Mouse (Mus musculus): ENCODE results near the gene Capn5. TPM values are rescaled to one million over a fixed set of nuclear protein-coding genes. Genes with fewer than 3 reads are reported as not detected.

Gene Capn5
- polyA plus RNA-seq, 1 experiment = 38.7 TPM

DNA sequence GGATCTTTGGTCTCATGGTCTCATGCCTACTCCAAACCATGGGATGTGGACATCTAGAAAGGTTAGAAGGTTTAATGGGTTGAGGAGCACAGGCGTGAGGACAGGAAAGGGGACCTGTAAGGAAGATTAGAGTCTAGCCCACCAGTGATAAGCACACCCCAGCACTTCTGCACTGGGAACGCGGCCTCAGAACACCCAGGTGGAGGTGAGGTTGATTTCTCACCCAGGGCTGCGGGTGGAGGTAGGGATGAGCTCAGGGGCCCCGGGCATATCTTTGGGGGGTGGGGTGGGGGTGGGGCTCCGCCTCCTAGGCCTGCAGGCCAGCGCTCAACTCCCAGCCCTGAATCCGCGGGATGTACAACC lies 527 bp downstream of the Capn5 start:
- Histone ChIP-seq H3K4me1 (peaks cover 94% of the 10 kb centered on the region), H3K27me3 (replicated peaks) (no peaks in the 10 kb centered on the region), H3K9me3 (no peaks in the 10 kb centered on the region), H3K36me3 (replicated peaks; ENCODE audit: low read length) (peaks cover 30% of the 10 kb centered on the region), H3K4me3 (replicated peaks) (peak overlapping the region; percentile 99)
- TF ChIP-seq FLI1 (IDR thresholded peaks at IDR 0.05; ENCODE audit: low read length) = no peak
- TF ChIP-seq GATA1 (IDR thresholded peaks at IDR 0.05; ENCODE audit: borderline replicate concordance, low read length) = no peak

- H3K9me3 ChIP-seq = no peaks in the 10 kb centered on the region
- H3K4me1 ChIP-seq = peaks cover 94% of the 10 kb centered on the region
- no peaks in the 10 kb centered on the region for H3K27me3 ChIP-seq (replicated peaks)
- TF ChIP-seq FLI1 (IDR thresholded peaks at IDR 0.05; ENCODE audit: low read length) (no peak), GATA1 (IDR thresholded peaks at IDR 0.05; ENCODE audit: borderline replicate concordance, low read length) (no peak)
- H3K4me3 ChIP-seq (replicated peaks) = peak overlapping the region; percentile 99
- peaks cover 32% of the 10 kb centered on the region for H3K36me3 ChIP-seq (replicated peaks; ENCODE audit: low read length)
Measured at GRCm38 (mm10) chr7:98177071-98177485, 996 bp downstream of the Capn5 start.

DNA sequence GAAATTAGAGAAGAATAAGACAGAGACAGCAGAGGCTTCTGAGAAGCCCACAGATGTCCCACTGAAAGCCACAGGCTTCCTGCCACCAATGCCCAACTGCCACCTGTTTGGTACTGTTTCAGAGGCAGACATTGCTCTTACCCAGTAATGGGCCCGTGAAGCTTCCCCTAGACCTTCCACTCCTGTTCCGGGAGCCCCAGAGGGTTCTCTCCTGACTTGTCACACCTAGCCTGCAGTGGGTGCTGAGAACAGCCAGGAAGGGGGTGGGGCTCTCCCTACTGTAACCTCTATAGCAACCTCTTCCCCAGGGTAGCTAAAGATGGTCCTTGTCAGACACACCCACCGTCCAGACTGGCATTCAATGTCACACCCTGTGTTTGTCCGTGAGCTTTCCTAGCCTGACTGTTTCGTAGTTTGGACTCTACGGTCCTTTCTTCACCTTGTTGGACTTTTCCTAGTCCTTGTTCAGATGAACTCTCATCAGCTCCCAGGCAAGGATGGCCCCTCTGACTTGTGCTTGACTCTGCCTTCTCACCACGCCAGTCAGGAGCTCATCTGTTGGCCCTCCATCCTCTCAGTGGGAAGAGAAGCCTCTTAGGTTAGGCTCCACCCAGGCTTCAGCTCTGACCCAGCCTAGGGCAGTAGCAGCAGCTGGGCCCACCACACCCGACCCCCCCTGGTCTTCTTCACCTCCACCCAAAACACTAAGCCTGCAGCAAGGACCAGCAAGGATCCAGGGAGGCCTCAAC lies 1.6 kb downstream of the Capn5 start:
- no peaks in the 10 kb centered on the region for H3K27me3 ChIP-seq (replicated peaks)
- H3K36me3 ChIP-seq (replicated peaks; ENCODE audit: low read length) = peaks cover 35% of the 10 kb centered on the region
- H3K9me3 ChIP-seq = no peaks in the 10 kb centered on the region
- peaks cover 94% of the 10 kb centered on the region for H3K4me1 ChIP-seq
- no peak for TF ChIP-seq FLI1 (IDR thresholded peaks at IDR 0.05; ENCODE audit: low read length)
- no peak for TF ChIP-seq GATA1 (IDR thresholded peaks at IDR 0.05; ENCODE audit: borderline replicate concordance, low read length)
- H3K4me3 ChIP-seq (replicated peaks) = peak overlapping the region; percentile 99

GRCm38 (mm10) chr7:98174883-98175755 lies 3.0 kb downstream of the Capn5 start:
- Histone ChIP-seq H3K27me3 (replicated peaks) (no peaks in the 10 kb centered on the region), H3K4me3 (replicated peaks) (peak overlapping the region; percentile 71), H3K9me3 (no peaks in the 10 kb centered on the region), H3K36me3 (replicated peaks; ENCODE audit: low read length) (peaks cover 31% of the 10 kb centered on the region), H3K4me1 (peaks cover 98% of the 10 kb centered on the region)
- no peak for TF ChIP-seq FLI1 (IDR thresholded peaks at IDR 0.05; ENCODE audit: low read length)
- TF ChIP-seq GATA1 (IDR thresholded peaks at IDR 0.05; ENCODE audit: borderline replicate concordance, low read length) = no peak

DNA sequence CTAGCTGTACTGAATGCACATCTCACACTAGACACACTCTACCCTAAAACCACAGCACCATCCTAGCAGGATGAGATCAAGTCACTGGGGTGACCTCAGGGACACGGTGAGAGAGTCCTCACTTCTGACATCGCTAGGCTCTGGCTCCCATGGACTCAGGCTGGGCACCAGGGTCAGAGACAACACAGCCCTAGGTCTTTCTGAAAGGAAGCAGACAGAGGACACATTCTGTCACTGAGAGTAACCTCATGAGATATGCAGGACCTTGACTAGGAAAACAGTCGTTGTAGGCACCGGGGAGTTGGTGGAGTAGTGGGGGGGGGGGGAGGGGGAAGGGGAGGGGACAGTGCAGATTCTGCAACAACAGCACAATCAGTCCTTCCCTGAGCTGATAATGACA lies 4.7 kb downstream of the Capn5 start:
- H3K36me3 ChIP-seq (replicated peaks; ENCODE audit: low read length) = peaks cover 42% of the 10 kb centered on the region
- no peaks in the 10 kb centered on the region for H3K9me3 ChIP-seq
- peak overlapping the region; percentile 72 for H3K4me3 ChIP-seq (replicated peaks)
- TF ChIP-seq GATA1 (IDR thresholded peaks at IDR 0.05; ENCODE audit: borderline replicate concordance, low read length) = no peak
- TF ChIP-seq FLI1 (IDR thresholded peaks at IDR 0.05; ENCODE audit: low read length) = no peak
- H3K27me3 ChIP-seq (replicated peaks) = no peaks in the 10 kb centered on the region
- H3K4me1 ChIP-seq = peaks cover 95% of the 10 kb centered on the region

GRCm38 (mm10) chr7:98172661-98173060 lies 5.4 kb downstream of the Capn5 start:
- H3K4me3 ChIP-seq (replicated peaks) = peak overlapping the region; percentile 69
- H3K36me3 ChIP-seq (replicated peaks; ENCODE audit: low read length) = peaks cover 49% of the 10 kb centered on the region
- H3K9me3 ChIP-seq = no peaks in the 10 kb centered on the region
- H3K4me1 ChIP-seq = peaks cover 97% of the 10 kb centered on the region
- TF ChIP-seq FLI1 (IDR thresholded peaks at IDR 0.05; ENCODE audit: low read length) (no peak), GATA1 (IDR thresholded peaks at IDR 0.05; ENCODE audit: borderline replicate concordance, low read length) (no peak)
- no peaks in the 10 kb centered on the region for H3K27me3 ChIP-seq (replicated peaks)

DNA sequence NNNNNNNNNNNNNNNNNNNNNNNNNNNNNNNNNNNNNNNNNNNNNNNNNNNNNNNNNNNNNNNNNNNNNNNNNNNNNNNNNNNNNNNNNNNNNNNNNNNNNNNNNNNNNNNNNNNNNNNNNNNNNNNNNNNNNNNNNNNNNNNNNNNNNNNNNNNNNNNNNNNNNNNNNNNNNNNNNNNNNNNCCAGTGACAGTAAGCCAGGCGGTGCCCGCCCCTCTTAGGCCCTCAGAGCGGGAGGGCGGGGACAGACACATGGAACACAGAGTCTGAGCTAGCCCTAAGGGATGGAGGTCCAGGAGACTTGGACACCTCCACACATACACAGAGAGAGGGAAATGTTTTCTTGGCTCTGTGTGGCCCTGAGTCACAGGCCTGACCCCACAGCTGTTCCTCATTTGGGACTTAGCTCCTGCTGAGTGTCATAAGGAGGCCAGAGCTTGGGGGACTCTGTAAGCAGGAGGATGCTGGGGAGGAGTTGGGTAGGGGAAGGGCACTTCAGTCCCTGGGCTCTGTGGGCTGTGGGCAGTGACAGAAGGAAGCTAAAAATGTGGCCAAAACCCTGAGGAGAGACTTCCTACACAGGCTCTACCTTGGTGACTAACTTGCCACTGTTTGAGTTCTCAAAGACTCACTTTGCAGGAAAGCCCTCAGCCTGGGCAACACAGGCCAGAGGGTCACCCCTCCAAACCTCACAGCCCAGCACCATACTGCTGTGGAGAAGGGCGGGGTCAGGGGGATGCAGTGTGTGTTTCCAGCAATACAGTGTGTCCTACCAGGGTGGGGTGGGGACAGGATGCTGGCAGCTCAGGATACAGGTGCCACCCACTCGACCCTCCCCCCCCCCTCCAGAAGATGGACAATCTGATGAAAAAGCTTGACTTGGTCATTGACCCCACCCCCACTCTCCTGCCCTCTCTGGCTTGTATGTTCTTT lies 6.7 kb downstream of the Capn5 start:
- H3K36me3 ChIP-seq (replicated peaks; ENCODE audit: low read length) = peaks cover 53% of the 10 kb centered on the region
- H3K9me3 ChIP-seq = no peaks in the 10 kb centered on the region
- peak overlapping the region; percentile 81 for H3K4me3 ChIP-seq (replicated peaks)
- TF ChIP-seq GATA1 (IDR thresholded peaks at IDR 0.05; ENCODE audit: borderline replicate concordance, low read length) (no peak), FLI1 (IDR thresholded peaks at IDR 0.05; ENCODE audit: low read length) (no peak)
- no peaks in the 10 kb centered on the region for H3K27me3 ChIP-seq (replicated peaks)
- H3K4me1 ChIP-seq = peaks cover 92% of the 10 kb centered on the region

- Histone ChIP-seq H3K27me3 (replicated peaks) (no peaks in the 10 kb centered on the region), H3K4me1 (peaks cover 91% of the 10 kb centered on the region), H3K9me3 (no peaks in the 10 kb centered on the region), H3K36me3 (replicated peaks; ENCODE audit: low read length) (peaks cover 78% of the 10 kb centered on the region), H3K4me3 (replicated peaks) (peak overlapping the region; percentile 88)
- no peak for TF ChIP-seq GATA1 (IDR thresholded peaks at IDR 0.05; ENCODE audit: borderline replicate concordance, low read length)
- no peak for TF ChIP-seq FLI1 (IDR thresholded peaks at IDR 0.05; ENCODE audit: low read length)
Measured at GRCm38 (mm10) chr7:98164999-98165528, 13.0 kb downstream of the Capn5 start.

GRCm38 (mm10) chr7:98164382-98164998 lies 13.6 kb downstream of the Capn5 start:
- TF ChIP-seq FLI1 (IDR thresholded peaks at IDR 0.05; ENCODE audit: low read length) (no peak), GATA1 (IDR thresholded peaks at IDR 0.05; ENCODE audit: borderline replicate concordance, low read length) (no peak)
- H3K9me3 ChIP-seq = no peaks in the 10 kb centered on the region
- H3K4me3 ChIP-seq (replicated peaks) = peak overlapping the region; percentile 88
- peaks cover 78% of the 10 kb centered on the region for H3K36me3 ChIP-seq (replicated peaks; ENCODE audit: low read length)
- peaks cover 91% of the 10 kb centered on the region for H3K4me1 ChIP-seq
- H3K27me3 ChIP-seq (replicated peaks) = no peaks in the 10 kb centered on the region

All from megakaryocyte, embryonic 14.5 days (primary cell).